Mouse (Mus musculus): ENCODE data around the gene Zfp867.

The Zfp867 gene

GRCm38 (mm10) chr11:59472326-59472677 lies at the start of gene Zfp867:
TSS of gene Zfp867 (minus strand) at chr11:59472474.
- DNase-seq: peak; percentile 94

GRCm38 (mm10) chr11:59519741-59520495 lies 47.6 kb upstream of the Zfp867 start:
- no peak for DNase-seq

- peak; percentile 46 for DNase-seq
Measured at GRCm38 (mm10) chr11:59518226-59518625, 46.0 kb upstream of the Zfp867 start.

GRCm38 (mm10) chr11:59517441-59517840 lies 45.2 kb upstream of the Zfp867 start:
- DNase-seq: no peak

GRCm38 (mm10) chr11:59514789-59515188 lies 42.5 kb upstream of the Zfp867 start:
- no peak for DNase-seq

GRCm38 (mm10) chr11:59514381-59514780 lies 42.1 kb upstream of the Zfp867 start:
- DNase-seq: no peak

- DNase-seq: no peak
Measured at GRCm38 (mm10) chr11:59513556-59513955, 41.3 kb upstream of the Zfp867 start.

GRCm38 (mm10) chr11:59512733-59513132 lies 40.5 kb upstream of the Zfp867 start:
- no peak for DNase-seq

- DNase-seq: no peak
Measured at GRCm38 (mm10) chr11:59511558-59511957, 39.3 kb upstream of the Zfp867 start.

GRCm38 (mm10) chr11:59506713-59507074 lies 34.4 kb upstream of the Zfp867 start:
- no peak for DNase-seq

GRCm38 (mm10) chr11:59505839-59506712 lies 33.8 kb upstream of the Zfp867 start:
- DNase-seq: peak; percentile 95

GRCm38 (mm10) chr11:59505351-59505838 lies 33.1 kb upstream of the Zfp867 start:
- peak; percentile 79 for DNase-seq

- no peak for DNase-seq
Measured at GRCm38 (mm10) chr11:59501978-59502700, 29.9 kb upstream of the Zfp867 start.

- no peak for DNase-seq
Measured at GRCm38 (mm10) chr11:59497747-59498146, 25.5 kb upstream of the Zfp867 start.

- DNase-seq: no peak
Measured at GRCm38 (mm10) chr11:59496672-59497310, 24.5 kb upstream of the Zfp867 start.

GRCm38 (mm10) chr11:59486222-59486621 lies 13.9 kb upstream of the Zfp867 start:
- DNase-seq: no peak

- DNase-seq: no peak
Measured at GRCm38 (mm10) chr11:59485641-59486040, 13.4 kb upstream of the Zfp867 start.

- DNase-seq: peak; percentile 76
Measured at GRCm38 (mm10) chr11:59483212-59483611, 10.9 kb upstream of the Zfp867 start.

- no peak for DNase-seq
Measured at GRCm38 (mm10) chr11:59477240-59477639, 5.0 kb upstream of the Zfp867 start.

GRCm38 (mm10) chr11:59471413-59472325 lies 605 bp downstream of the Zfp867 start:
- no peak for DNase-seq

GRCm38 (mm10) chr11:59460459-59460858 lies 11.8 kb downstream of the Zfp867 start:
- no peak for DNase-seq

- DNase-seq: peak; percentile 75
Measured at GRCm38 (mm10) chr11:59458973-59459372, 13.3 kb downstream of the Zfp867 start.

All from kidney, postnatal 10 days (tissue).